Mouse (Mus musculus) natural killer cell, adult 2 months (primary cell): ENCODE results near the gene Tbc1d2b.

Experiments used
- DNase-seq, 2 experiments: peaks; one replicate each; pipeline ENCODE4 v3.0.0; 2022; ENCODE audit warnings: low spot score in 2 of 2

Tbc1d2b gene

DNA sequence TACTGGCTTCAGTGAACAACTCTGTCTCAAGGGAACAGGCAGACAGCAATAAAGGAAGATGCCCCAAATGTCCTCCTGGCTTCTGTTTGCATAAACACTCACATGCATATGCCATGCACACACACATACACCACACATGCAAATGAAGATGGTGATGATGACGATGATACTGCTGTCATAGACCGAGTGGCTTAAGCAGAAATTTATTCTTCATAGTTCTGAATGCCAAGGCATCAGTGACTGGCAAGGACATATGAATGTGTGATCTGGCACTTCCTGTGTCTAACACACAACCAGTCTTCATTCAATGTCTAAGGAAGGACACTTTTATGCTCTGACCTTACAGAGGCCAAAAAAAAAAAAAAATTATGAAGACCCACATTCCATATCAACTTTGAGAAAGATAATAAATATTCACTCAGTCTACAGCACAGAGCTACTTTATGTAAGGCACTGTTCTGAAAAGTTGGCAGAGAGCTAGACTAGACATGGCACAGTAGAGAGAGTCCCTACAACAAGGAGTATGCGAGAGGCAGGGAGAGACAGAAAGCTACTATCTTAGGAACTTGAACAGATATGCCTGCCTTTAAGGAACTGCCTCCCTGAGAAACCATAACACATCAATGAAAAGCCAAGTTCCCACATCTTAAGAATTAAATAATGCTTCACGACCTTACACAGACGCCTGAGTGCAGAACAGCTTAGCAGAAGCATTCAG lies 5.1 kb downstream of the Tbc1d2b start:
- DNase-seq = peak; percentile 29 to 60

- DNase-seq = no peak
Observed at GRCm38 (mm10) chr9:90263340-90263679, 7.3 kb downstream of the Tbc1d2b start.

DNA sequence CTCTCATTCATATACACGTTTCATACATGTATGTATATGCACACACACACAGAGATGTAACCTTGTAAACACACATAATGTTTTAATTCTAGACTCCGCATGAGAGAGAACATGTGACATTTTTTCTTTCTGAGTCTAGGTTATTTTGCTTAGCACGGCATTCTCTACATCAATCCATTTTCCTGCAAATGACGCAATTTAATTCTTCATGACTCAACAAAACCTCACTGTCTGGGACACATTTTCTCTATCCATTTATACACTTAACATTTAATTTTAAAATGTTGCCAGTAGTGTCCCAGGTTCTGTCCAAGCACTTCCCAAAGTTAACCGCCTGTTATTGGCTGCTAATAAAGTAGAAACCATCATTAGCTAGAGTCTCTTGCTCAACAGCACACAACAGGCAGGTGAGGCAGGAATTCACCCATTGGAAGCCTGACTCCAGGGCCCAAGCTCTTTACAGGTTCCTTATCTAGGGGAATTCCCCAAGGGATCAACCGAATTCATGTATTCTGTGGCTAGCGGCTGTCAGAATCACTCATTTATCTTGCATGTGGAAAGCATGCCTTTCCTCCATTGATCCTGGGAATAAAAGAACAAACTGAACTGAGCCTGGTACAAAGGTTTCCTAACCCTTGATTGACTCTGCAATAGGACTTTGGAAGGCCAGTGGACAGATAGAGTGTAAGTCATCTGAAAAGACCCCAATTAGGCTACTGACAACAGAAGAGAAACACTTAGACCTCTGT lies 7.8 kb downstream of the Tbc1d2b start:
- no peak for DNase-seq

DNA sequence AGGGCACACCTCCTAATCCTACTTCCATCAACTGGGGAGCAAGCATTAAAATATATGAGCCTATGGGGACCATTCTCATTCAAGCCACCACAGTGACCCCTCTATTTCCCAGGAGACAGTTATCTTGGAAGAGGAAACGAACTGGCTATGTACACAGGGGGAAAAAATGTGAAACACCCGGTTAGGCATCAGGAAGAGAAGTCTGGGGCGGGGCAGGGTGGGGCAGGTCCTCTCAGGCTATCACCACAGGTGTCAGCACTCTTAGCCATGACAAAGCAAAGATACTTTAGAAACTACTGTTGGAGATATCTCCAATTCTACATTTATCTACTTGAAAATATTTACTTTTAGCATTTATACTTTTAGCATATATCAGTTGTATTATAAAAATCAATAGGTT lies 8.5 kb downstream of the Tbc1d2b start:
- no peak for DNase-seq

- DNase-seq = no peak
Observed at GRCm38 (mm10) chr9:90260600-90261375, 9.8 kb downstream of the Tbc1d2b start.

DNA sequence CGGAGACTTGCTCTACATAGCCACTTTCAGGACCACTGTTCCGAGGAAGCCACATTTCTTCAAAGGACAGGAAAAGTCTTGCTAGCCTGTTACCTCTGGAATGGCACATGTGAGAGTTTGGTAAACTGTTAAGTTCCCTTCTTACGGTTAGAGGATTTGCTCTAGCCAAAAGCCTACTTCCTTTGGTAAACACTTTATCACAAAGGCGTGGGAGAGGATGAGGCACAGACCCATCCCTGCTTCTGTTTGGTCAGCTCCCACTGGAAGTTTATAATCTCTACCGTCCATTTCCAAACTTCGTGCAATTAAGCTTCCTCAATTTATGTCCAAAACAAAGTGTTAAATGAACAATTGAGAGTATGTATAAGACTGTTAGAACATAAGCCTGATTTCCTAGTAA lies 10.5 kb downstream of the Tbc1d2b start:
- DNase-seq = no peak

GRCm38 (mm10) chr9:90259400-90259950 lies 11.1 kb downstream of the Tbc1d2b start:
- DNase-seq = peak; percentile 74 to 87

GRCm38 (mm10) chr9:90257754-90258531 lies 12.7 kb downstream of the Tbc1d2b start:
- DNase-seq = no peak

DNA sequence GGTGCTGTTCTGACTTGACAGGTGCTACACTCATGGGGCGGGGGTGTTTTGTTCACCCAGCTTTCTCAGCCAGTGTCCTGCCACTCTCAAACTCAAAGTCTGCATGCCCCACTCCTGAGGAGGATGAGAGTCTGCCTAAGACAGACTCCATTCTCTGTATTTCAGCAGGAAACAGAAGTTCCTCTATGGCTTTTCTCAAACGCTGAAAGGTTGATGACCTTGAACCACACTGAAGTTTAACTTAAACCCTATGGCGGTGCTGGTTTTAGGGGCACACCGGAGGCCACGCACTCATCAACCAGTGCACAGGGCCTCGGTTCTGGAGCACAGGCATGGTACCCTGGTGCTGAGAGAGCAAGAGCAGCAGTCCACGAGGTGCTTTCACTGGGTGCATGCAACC lies 13.4 kb downstream of the Tbc1d2b start:
- DNase-seq = no peak

DNA sequence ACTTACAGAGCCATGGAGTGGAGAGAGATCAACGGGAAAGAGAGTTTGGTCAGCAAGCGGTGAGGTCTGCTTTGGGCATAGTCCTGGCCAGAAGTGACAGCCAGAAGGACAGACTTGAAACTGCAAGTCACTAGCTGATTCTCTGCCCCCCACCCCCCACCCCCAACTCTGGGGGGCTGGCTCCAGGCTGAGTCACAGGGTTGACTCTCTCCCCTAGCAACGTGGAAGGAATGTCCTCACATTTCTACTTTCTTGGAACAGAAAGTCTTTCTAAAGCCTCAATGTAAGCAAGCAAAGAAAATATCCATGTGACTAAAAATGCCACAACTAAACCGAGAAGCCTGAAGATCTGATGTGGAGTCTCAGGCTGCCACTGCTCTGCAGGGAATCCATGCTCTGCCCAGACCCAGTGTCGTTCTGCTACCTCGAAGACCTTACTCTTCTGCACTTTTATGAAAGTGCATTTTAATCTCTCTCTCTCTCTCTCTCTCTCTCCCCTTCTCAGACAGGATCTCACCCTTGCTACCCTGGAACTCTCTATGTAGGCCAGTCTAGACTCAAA lies 14.7 kb downstream of the Tbc1d2b start:
- DNase-seq = no peak

DNA sequence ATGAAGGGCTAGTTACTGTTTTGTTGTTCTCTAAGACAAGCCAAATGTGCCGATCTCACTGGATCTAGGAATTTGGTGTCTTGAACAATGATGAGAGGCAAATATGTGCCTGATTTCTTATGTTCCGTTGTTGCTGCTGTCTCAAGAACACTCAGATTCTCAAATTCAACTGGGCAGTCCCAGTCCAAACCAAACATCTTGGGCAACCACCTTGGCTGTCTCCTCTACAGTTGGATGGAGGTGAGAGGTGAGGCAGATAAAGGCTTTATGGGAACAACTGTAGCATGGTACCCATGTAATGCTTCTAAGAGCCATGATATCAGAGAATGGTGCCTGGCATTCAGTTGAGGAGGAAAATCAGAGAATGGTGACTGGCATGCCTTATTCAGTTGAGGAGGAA lies 17.4 kb downstream of the Tbc1d2b start:
- DNase-seq = no peak

DNA sequence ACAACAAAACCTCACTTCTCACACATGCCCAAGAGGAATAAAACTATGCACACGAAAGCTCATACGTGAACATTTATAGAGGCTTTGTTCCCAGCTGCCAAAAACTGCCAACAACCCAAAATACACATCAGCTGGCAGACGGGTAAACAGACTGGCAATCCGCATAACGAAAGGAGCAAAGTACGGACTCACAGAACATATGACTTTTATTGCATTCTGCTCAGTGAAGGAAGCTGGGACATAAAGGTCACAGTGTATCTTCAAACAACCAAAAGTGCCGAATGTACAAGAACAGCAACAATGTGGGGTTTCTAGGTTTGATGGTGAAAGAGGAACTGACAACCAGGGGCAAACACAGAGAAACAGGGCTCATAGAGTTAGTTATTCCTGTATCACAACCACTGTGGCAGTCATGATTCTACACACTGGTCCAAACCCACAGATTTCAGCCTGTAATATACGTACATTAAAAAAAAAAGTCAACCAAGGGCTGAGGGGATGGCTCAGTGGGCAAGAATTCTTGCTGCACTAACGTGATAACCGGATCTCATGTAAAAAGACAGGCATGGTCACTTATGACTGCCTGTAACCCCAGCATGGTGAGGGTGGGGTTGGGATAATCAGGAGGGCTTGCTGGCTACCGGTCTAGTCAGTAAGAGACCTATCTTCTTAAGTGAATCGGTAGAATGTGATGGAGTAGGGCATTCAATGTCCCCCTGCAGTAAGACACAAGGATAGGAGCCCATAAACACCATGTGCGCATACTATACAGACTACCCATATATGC lies 19.4 kb downstream of the Tbc1d2b start:
- no peak for DNase-seq

GRCm38 (mm10) chr9:90250141-90250775 lies 20.3 kb downstream of the Tbc1d2b start:
- DNase-seq = no peak

GRCm38 (mm10) chr9:90249036-90249435 lies 21.6 kb downstream of the Tbc1d2b start:
- no peak for DNase-seq

GRCm38 (mm10) chr9:90248326-90248725 lies 22.3 kb downstream of the Tbc1d2b start:
- no peak for DNase-seq

DNA sequence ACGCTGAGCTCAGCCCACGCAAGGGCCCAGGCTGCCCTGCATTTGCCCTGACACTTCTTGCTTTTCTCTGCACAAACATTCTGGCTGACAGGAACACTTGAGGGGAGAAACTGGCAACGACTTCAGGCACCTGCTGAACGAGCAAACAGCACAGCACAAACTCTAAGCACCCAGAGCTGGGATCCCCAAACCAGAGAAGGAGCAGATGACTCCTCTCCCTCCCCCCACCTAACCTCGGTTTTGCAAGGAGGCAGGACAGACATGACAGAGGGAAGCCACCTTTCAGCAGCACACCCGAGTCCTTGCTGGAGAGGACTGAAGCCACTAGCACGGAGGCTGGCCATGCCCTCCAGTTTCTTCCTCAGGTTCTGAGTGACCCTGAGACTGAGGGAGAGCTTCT lies 23.3 kb downstream of the Tbc1d2b start:
- DNase-seq = no peak

DNA sequence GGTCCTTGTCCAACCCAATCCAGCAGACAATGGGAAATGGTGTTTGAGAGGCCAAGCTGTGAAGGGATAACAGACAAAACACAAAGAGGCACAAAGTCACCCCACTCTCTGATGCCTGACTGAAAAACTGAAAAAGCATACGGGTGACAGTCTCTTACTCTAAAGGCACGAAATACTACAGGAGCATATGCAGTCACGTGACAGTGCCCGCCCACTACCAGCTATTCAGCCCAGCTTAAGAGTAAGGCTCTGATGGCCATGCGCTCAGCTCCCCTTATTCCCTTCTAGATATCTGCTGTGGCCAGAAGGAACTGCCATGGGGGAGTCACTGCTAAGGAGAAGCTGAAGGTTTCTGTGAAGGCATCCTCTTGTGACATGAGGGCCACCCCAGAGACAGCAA lies 24.8 kb downstream of the Tbc1d2b start:
- no peak for DNase-seq

DNA sequence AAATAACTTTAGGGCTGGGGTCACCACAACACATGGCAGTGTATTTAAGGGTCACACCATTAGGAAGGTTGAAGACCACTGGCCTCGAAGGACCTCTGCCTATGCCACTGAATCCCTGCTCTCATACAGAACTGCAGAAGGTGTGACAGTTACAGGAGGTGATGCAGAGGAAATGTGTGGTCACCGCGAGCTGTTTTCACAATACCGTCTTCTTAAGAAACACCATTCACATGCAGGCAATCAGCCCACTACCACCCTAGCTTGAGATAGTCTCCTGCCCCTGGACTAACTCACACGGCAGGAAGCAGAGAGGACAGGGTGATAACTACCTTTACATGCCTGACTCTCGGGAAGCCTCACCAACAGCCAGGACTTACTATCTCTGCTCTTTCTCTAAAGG lies 25.4 kb downstream of the Tbc1d2b start:
- peak; percentile 63 to 81 for DNase-seq

- DNase-seq = peak; percentile 48 to 72
Observed at GRCm38 (mm10) chr9:90244301-90245151, 26.1 kb downstream of the Tbc1d2b start.
